Mouse (Mus musculus) intestine, embryonic 15.5 days (tissue): ENCODE data around the gene Angptl4. TPM values are rescaled to one million over a fixed set of nuclear protein-coding genes. Genes with fewer than 3 reads are reported as not detected.

ENCODE experiments used
- ATAC-seq: fragments of 200-750 bp; cut with Nextera tagmentation; 2 replicates; pipeline ENCODE4 v1.8.0; 2017; ENCODE audit warnings: moderate TSS enrichment, moderate library complexity
- H3K27ac ChIP-seq: fragments of 300-500 bp; sonication (generic); 2 replicates; pipeline ENCODE4 v1.5.1; 2015; ENCODE audit warnings: mild to moderate bottlenecking, inconsistent platforms
- H3K27me3 ChIP-seq: fragments of 300-500 bp; sonication (generic); replicated peaks from 2 replicates; pipeline ENCODE4 v1.6.1; 2015; ENCODE audit warnings: inconsistent platforms
- H3K36me3 ChIP-seq: fragments of 300-500 bp; sonication (generic); 2 replicates; pipeline ENCODE4 v1.6.1; 2015; ENCODE audit warnings: inconsistent platforms
- H3K4me1 ChIP-seq: fragments of 300-500 bp; sonication (generic); replicated peaks from 2 replicates; pipeline ENCODE4 v1.6.1; 2015; ENCODE audit warnings: inconsistent platforms
- H3K4me2 ChIP-seq: fragments of 300-500 bp; sonication (generic); replicated peaks from 2 replicates; pipeline ENCODE4 v1.6.1; 2015; ENCODE audit warnings: mild to moderate bottlenecking, inconsistent platforms
- H3K4me3 ChIP-seq: fragments of 300-500 bp; sonication (generic); replicated peaks from 2 replicates; pipeline ENCODE4 v1.5.1; 2015; ENCODE audit warnings: inconsistent platforms
- H3K9ac ChIP-seq: fragments of 300-500 bp; sonication (generic); 2 replicates; pipeline ENCODE4 v1.6.1; 2015; ENCODE audit warnings: inconsistent platforms
- H3K9me3 ChIP-seq: fragments of 300-500 bp; sonication (generic); 2 replicates; pipeline ENCODE4 v1.6.1; 2016; ENCODE audit warnings: inconsistent platforms
- WGBS: fragments of 180-500 bp; shearing (Covaris S2); methylation state at CpG from one replicate; pipeline ENCODE4 v1.1.7; 2015; 5-methylcytosine and 5-hydroxymethylcytosine counted together
- polyA plus RNA-seq: library from polyadenylated mRNA; unstranded; fragments of >200 nt; fragmentation: Nextera tagmentation; extraction: Ambion mirVana; gene quantifications from 2 replicates; pipeline ENCODE4 v1.2.1, GENCODE M21; 2015

Angptl4 gene
- polyA plus RNA-seq, 1 experiment from 2014 or later, result 23.4 TPM

- Histone ChIP-seq H3K4me3 (no peak overlapping the region), H3K9ac (no peak overlapping the region), H3K27me3 (no peaks in the 10 kb centered on the region), H3K9me3 (no peaks in the 10 kb centered on the region), H3K36me3 (no peaks in the 10 kb centered on the region), H3K27ac (no peak overlapping the region), H3K4me1 (no peaks in the 10 kb centered on the region), H3K4me2 (no peak overlapping the region)
- WGBS, result 38% methylated on average over 1 of the region's 1 CpGs
- no peak for ATAC-seq
Measured at GRCm38 (mm10) chr17:33799277-33799676, 17.6 kb upstream of the Angptl4 start.

GRCm38 (mm10) chr17:33798306-33798705, 16.7 kb upstream of the Angptl4 start:
- Histone ChIP-seq H3K36me3 (no peaks in the 10 kb centered on the region), H3K9ac (no peak overlapping the region), H3K27me3 (no peaks in the 10 kb centered on the region), H3K4me3 (no peak overlapping the region), H3K27ac (no peak overlapping the region), H3K4me1 (no peaks in the 10 kb centered on the region), H3K4me2 (no peak overlapping the region), H3K9me3 (no peaks in the 10 kb centered on the region)
- no peak for ATAC-seq
- 54% methylated on average over 3 of the region's 3 CpGs for WGBS

- ATAC-seq, result peak; percentile 93
- peak overlapping the region; percentile 49 for H3K27ac ChIP-seq
- WGBS, result 54% methylated on average over 4 of the region's 4 CpGs
Measured at GRCm38 (mm10) chr17:33788732-33789131, 7.1 kb upstream of the Angptl4 start.

GRCm38 (mm10) chr17:33786375-33786774, 4.7 kb upstream of the Angptl4 start:
- Histone ChIP-seq H3K9me3 (no peaks in the 10 kb centered on the region), H3K4me3 (no peak overlapping the region), H3K4me1 (peaks cover 17% of the 10 kb centered on the region), H3K27me3 (no peaks in the 10 kb centered on the region), H3K9ac (no peak overlapping the region), H3K36me3 (no peaks in the 10 kb centered on the region), H3K27ac (no peak overlapping the region), H3K4me2 (no peak overlapping the region)
- WGBS, result 80% methylated on average over 18 of the region's 18 CpGs
- no peak for ATAC-seq

More at GRCm38 (mm10) chr17:33788732-33789131, 7.1 kb upstream of the Angptl4 start:
- Histone ChIP-seq H3K4me1 (no peaks in the 10 kb centered on the region), H3K4me2 (no peak overlapping the region), H3K36me3 (no peaks in the 10 kb centered on the region), H3K4me3 (no peak overlapping the region), H3K9ac (no peak overlapping the region), H3K27me3 (no peaks in the 10 kb centered on the region), H3K9me3 (no peaks in the 10 kb centered on the region)

GRCm38 (mm10) chr17:33784939-33785338, 3.3 kb upstream of the Angptl4 start:
- Histone ChIP-seq H3K9me3 (no peaks in the 10 kb centered on the region), H3K9ac (no peak overlapping the region), H3K36me3 (no peaks in the 10 kb centered on the region), H3K27ac (no peak overlapping the region), H3K4me2 (no peak overlapping the region), H3K4me1 (peaks cover 32% of the 10 kb centered on the region), H3K4me3 (no peak overlapping the region), H3K27me3 (no peaks in the 10 kb centered on the region)
- ATAC-seq, result no peak
- WGBS, result 90% methylated on average over 2 of the region's 2 CpGs

GRCm38 (mm10) chr17:33783408-33783807, 1.8 kb upstream of the Angptl4 start:
- Histone ChIP-seq H3K4me2 (no peak overlapping the region), H3K4me1 (peaks cover 46% of the 10 kb centered on the region), H3K4me3 (no peak overlapping the region), H3K9me3 (no peaks in the 10 kb centered on the region), H3K36me3 (no peaks in the 10 kb centered on the region), H3K9ac (no peak overlapping the region; the same call in 1 of the 2 replicates), H3K27ac (0 out of 2 replicates have a peak overlapping the region, but pooled peaks have one; percentile 28), H3K27me3 (no peaks in the 10 kb centered on the region)
- no peak for ATAC-seq

GRCm38 (mm10) chr17:33782067-33782466, 437 bp upstream of the Angptl4 start:
- no peak for ATAC-seq
- Histone ChIP-seq H3K9me3 (no peaks in the 10 kb centered on the region), H3K4me3 (peak overlapping the region; percentile 41), H3K36me3 (0 out of 2 replicates have a peak, but pooled peaks cover 8% of the 10 kb centered on the region), H3K4me2 (peak overlapping the region; percentile 81), H3K9ac (peak overlapping the region; percentile 52; the same call in 1 of the 2 replicates), H3K27ac (peak overlapping the region; percentile 73), H3K4me1 (peaks cover 49% of the 10 kb centered on the region), H3K27me3 (no peaks in the 10 kb centered on the region)
- whole genome bisulfite sequencing, result 44% methylated on average over 4 of the region's 4 CpGs

- 89% methylated on average over 5 of the region's 5 CpGs for WGBS
Measured at GRCm38 (mm10) chr17:33780431-33780830, 1.2 kb downstream of the Angptl4 start.

GRCm38 (mm10) chr17:33779967-33780295, 1.7 kb downstream of the Angptl4 start:
- 74% methylated on average over 5 of the region's 5 CpGs for WGBS
- ATAC-seq, result no peak

More at GRCm38 (mm10) chr17:33780431-33780830, 1.2 kb downstream of the Angptl4 start:
- H3K27me3 ChIP-seq, result no peaks in the 10 kb centered on the region
- no peaks in the 10 kb centered on the region for H3K9me3 ChIP-seq
- peak overlapping the region; percentile 41 for H3K4me3 ChIP-seq
- H3K4me2 ChIP-seq, result peak overlapping the region; percentile 81
- ATAC-seq, result no peak
- H3K36me3 ChIP-seq, result 0 out of 2 replicates have a peak, but pooled peaks cover 10% of the 10 kb centered on the region
- H3K4me1 ChIP-seq, result peaks cover 49% of the 10 kb centered on the region
- peak overlapping the region; percentile 52; the same call in 1 of the 2 replicates for H3K9ac ChIP-seq
- H3K27ac ChIP-seq, result peak overlapping the region; percentile 73

GRCm38 (mm10) chr17:33779271-33779966, 2.2 kb downstream of the Angptl4 start:
- Histone ChIP-seq H3K9me3 (no peaks in the 10 kb centered on the region), H3K36me3 (peaks cover 16% of the 10 kb centered on the region; the same call in 1 of the 2 replicates), H3K27me3 (no peaks in the 10 kb centered on the region), H3K9ac (peak overlapping the region; percentile 4; the same call in 1 of the 2 replicates), H3K27ac (peak overlapping the region; percentile 38), H3K4me2 (peak overlapping the region; percentile 81), H3K4me1 (peaks cover 49% of the 10 kb centered on the region), H3K4me3 (peak overlapping the region; percentile 16)
- ATAC-seq, result peak; percentile 63
- 30% methylated on average over 9 of the region's 9 CpGs for WGBS

More at GRCm38 (mm10) chr17:33779967-33780295, 1.7 kb downstream of the Angptl4 start:
- Histone ChIP-seq H3K27ac (peak overlapping the region; percentile 38), H3K36me3 (peaks cover 13% of the 10 kb centered on the region; the same call in 1 of the 2 replicates), H3K27me3 (no peaks in the 10 kb centered on the region), H3K4me3 (peak overlapping the region; percentile 41; the same call in 1 of the 2 replicates), H3K9me3 (no peaks in the 10 kb centered on the region), H3K4me2 (peak overlapping the region; percentile 81), H3K4me1 (peaks cover 49% of the 10 kb centered on the region), H3K9ac (no peak overlapping the region)

GRCm38 (mm10) chr17:33775287-33775686, 6.3 kb downstream of the Angptl4 start:
- WGBS, result 93% methylated on average over 4 of the region's 4 CpGs
- Histone ChIP-seq H3K9me3 (no peaks in the 10 kb centered on the region), H3K4me1 (peaks cover 20% of the 10 kb centered on the region), H3K27ac (no peak overlapping the region), H3K9ac (no peak overlapping the region), H3K4me3 (no peak overlapping the region), H3K4me2 (no peak overlapping the region), H3K27me3 (no peaks in the 10 kb centered on the region), H3K36me3 (peaks cover 16% of the 10 kb centered on the region; the same call in 1 of the 2 replicates)
- ATAC-seq, result no peak

- peaks cover 15% of the 10 kb centered on the region for H3K4me1 ChIP-seq
- H3K27me3 ChIP-seq, result no peaks in the 10 kb centered on the region
- H3K36me3 ChIP-seq, result peaks cover 16% of the 10 kb centered on the region; the same call in 1 of the 2 replicates
- no peak for ATAC-seq
- no peak overlapping the region for H3K9ac ChIP-seq
- no peak overlapping the region for H3K27ac ChIP-seq
- H3K4me3 ChIP-seq, result no peak overlapping the region
- no peak overlapping the region for H3K4me2 ChIP-seq
- H3K9me3 ChIP-seq, result no peaks in the 10 kb centered on the region
- WGBS, result 88% methylated on average over 8 of the region's 8 CpGs
Measured at GRCm38 (mm10) chr17:33774573-33775155, 7.0 kb downstream of the Angptl4 start.
